Mouse (Mus musculus): ENCODE results near the gene Nnat. TPM values are rescaled to one million over a fixed set of nuclear protein-coding genes. Genes with fewer than 3 reads are reported as not detected.
"Not testable (repeated sequence)": the region's sequence is repeated elsewhere in the genome, so short reads cannot be mapped to it uniquely, and the experiment has no call there.

Gene Nnat
- polyA plus RNA-seq, 1 experiment from 2014 or later: 10,900 TPM

GRCm38 (mm10) chr2:157568881-157569280 is 9.0 kb downstream of the Nnat start:
- H3K27ac ChIP-seq: no peak overlapping the region
- peaks cover 32% of the 10 kb centered on the region for H3K4me1 ChIP-seq
- H3K4me2 ChIP-seq: no peak overlapping the region
- no peak overlapping the region for H3K4me3 ChIP-seq
- ATAC-seq (replicated peaks): no peak
- H3K9ac ChIP-seq: no peak overlapping the region
- H3K9me3 ChIP-seq: no peaks in the 10 kb centered on the region
- no peaks in the 10 kb centered on the region for H3K27me3 ChIP-seq (replicated peaks)
- H3K36me3 ChIP-seq (replicated peaks): no peaks in the 10 kb centered on the region; the same call in 1 of the 2 replicates
- 32% methylated on average over 2 of the region's 2 CpGs for WGBS

- WGBS: 75% methylated on average over 9 of the region's 9 CpGs
- no peaks in the 10 kb centered on the region for H3K36me3 ChIP-seq (replicated peaks)
- H3K27ac ChIP-seq: no peak overlapping the region
- no peaks in the 10 kb centered on the region for H3K9me3 ChIP-seq
- H3K4me3 ChIP-seq: no peak overlapping the region
- H3K4me2 ChIP-seq: no peak overlapping the region
- no peak overlapping the region for H3K9ac ChIP-seq
- no peak for ATAC-seq (replicated peaks)
- H3K27me3 ChIP-seq (replicated peaks): no peaks in the 10 kb centered on the region
- H3K4me1 ChIP-seq: peaks cover 21% of the 10 kb centered on the region
Observed at GRCm38 (mm10) chr2:157569796-157570485, 10.1 kb downstream of the Nnat start.

GRCm38 (mm10) chr2:157571224-157571832 is 11.4 kb downstream of the Nnat start, which contains the start of gene Blcap:
TSS of gene Blcap (minus strand) at chr2:157571274.
- Histone ChIP-seq H3K36me3 (replicated peaks) (no peaks in the 10 kb centered on the region), H3K27ac (no peak within 1 kb of the TSS), H3K9me3 (no peaks in the 10 kb centered on the region), H3K4me2 (no peak within 1 kb of the TSS), H3K4me1 (peaks cover 16% of the 10 kb centered on the region), H3K4me3 (no peak within 1 kb of the TSS), H3K27me3 (replicated peaks) (no peaks in the 10 kb centered on the region), H3K9ac (no peak within 1 kb of the TSS)
- 11% methylated on average over 6 of the region's 6 CpGs for WGBS
- ATAC-seq (replicated peaks): no peak; the same call in 1 of the 2 replicates

GRCm38 (mm10) chr2:157572786-157573185 is 12.9 kb downstream of the Nnat start:
- ATAC-seq (replicated peaks): no peak
- Histone ChIP-seq H3K9me3 (no peaks in the 10 kb centered on the region), H3K4me3 (no peak overlapping the region), H3K9ac (no peak overlapping the region), H3K36me3 (replicated peaks) (no peaks in the 10 kb centered on the region), H3K27ac (no peak overlapping the region), H3K4me2 (no peak overlapping the region), H3K4me1 (peaks cover 5% of the 10 kb centered on the region; the same call in 1 of the 2 replicates), H3K27me3 (replicated peaks) (no peaks in the 10 kb centered on the region)
- 71% methylated on average over 2 of the region's 2 CpGs for WGBS

- not testable (repeated sequence) for H3K4me1 ChIP-seq; H3K27ac ChIP-seq; H3K36me3 ChIP-seq (replicated peaks); H3K9me3 ChIP-seq; H3K4me2 ChIP-seq; ATAC-seq (replicated peaks); H3K9ac ChIP-seq; H3K27me3 ChIP-seq (replicated peaks); H3K4me3 ChIP-seq
- 34% methylated on average over 7 of the region's 7 CpGs for WGBS
Observed at GRCm38 (mm10) chr2:157585351-157585750, 25.5 kb downstream of the Nnat start.

- Histone ChIP-seq H3K4me2 (no peak overlapping the region), H3K36me3 (replicated peaks) (no peaks in the 10 kb centered on the region), H3K9me3 (no peaks in the 10 kb centered on the region), H3K4me1 (no peaks in the 10 kb centered on the region), H3K27ac (no peak overlapping the region), H3K9ac (no peak overlapping the region), H3K27me3 (replicated peaks) (no peaks in the 10 kb centered on the region), H3K4me3 (no peak overlapping the region)
- ATAC-seq (replicated peaks): no peak
- WGBS: 69% methylated on average over 22 of the region's 22 CpGs
Observed at GRCm38 (mm10) chr2:157596876-157597566, 37.1 kb downstream of the Nnat start.

- H3K4me2 ChIP-seq: no peak overlapping the region
- 79% methylated on average over 6 of the region's 6 CpGs for WGBS
- H3K9me3 ChIP-seq: no peaks in the 10 kb centered on the region
- no peak overlapping the region for H3K27ac ChIP-seq
- no peaks in the 10 kb centered on the region for H3K27me3 ChIP-seq (replicated peaks)
- peaks cover 6% of the 10 kb centered on the region; the same call in 1 of the 2 replicates for H3K4me1 ChIP-seq
- no peak overlapping the region for H3K9ac ChIP-seq
- no peak for ATAC-seq (replicated peaks)
- no peaks in the 10 kb centered on the region for H3K36me3 ChIP-seq (replicated peaks)
- H3K4me3 ChIP-seq: no peak overlapping the region
Observed at GRCm38 (mm10) chr2:157601435-157601839, 41.6 kb downstream of the Nnat start.

GRCm38 (mm10) chr2:157605025-157605675 is 45.3 kb downstream of the Nnat start:
- no peaks in the 10 kb centered on the region for H3K36me3 ChIP-seq (replicated peaks)
- H3K9ac ChIP-seq: no peak overlapping the region
- peak overlapping the region; percentile 20; the same call in 1 of the 2 replicates for H3K27ac ChIP-seq
- peak; percentile 79 for ATAC-seq (replicated peaks)
- H3K4me1 ChIP-seq: peaks cover 25% of the 10 kb centered on the region
- 7% methylated on average over 18 of the region's 18 CpGs for WGBS
- no peaks in the 10 kb centered on the region for H3K9me3 ChIP-seq
- no peak overlapping the region for H3K4me2 ChIP-seq
- no peaks in the 10 kb centered on the region for H3K27me3 ChIP-seq (replicated peaks)
- H3K4me3 ChIP-seq: no peak overlapping the region

- H3K4me2 ChIP-seq: no peak overlapping the region
- no peak overlapping the region for H3K4me3 ChIP-seq
- H3K9me3 ChIP-seq: no peaks in the 10 kb centered on the region
- H3K4me1 ChIP-seq: peaks cover 25% of the 10 kb centered on the region
- no peak overlapping the region for H3K9ac ChIP-seq
- H3K27me3 ChIP-seq (replicated peaks): no peaks in the 10 kb centered on the region
- no peaks in the 10 kb centered on the region for H3K36me3 ChIP-seq (replicated peaks)
- ATAC-seq (replicated peaks): peak; percentile 62; the same call in 1 of the 2 replicates
- 29% methylated on average over 9 of the region's 9 CpGs for WGBS
- H3K27ac ChIP-seq: peak overlapping the region; percentile 67
Observed at GRCm38 (mm10) chr2:157607542-157608236, 47.8 kb downstream of the Nnat start.

- WGBS: 63% methylated on average over 3 of the region's 3 CpGs
- no peak for ATAC-seq (replicated peaks)
- Histone ChIP-seq H3K4me1 (peaks cover 31% of the 10 kb centered on the region), H3K4me3 (no peak overlapping the region), H3K9ac (no peak overlapping the region), H3K27me3 (replicated peaks) (no peaks in the 10 kb centered on the region), H3K27ac (no peak overlapping the region), H3K4me2 (no peak overlapping the region), H3K9me3 (no peaks in the 10 kb centered on the region), H3K36me3 (replicated peaks) (no peaks in the 10 kb centered on the region)
Observed at GRCm38 (mm10) chr2:157611735-157612134, 51.9 kb downstream of the Nnat start.

All from midbrain, embryonic 15.5 days (tissue).